Mouse (Mus musculus) kidney, postnatal 10 days (tissue): ENCODE results near the gene Tiam1.
A peak's percentile ranks its signal among the peaks of the same experiment; 100 is the strongest.

Experiments
- DNase-seq: peaks from one replicate; pipeline ENCODE4 v3.0.0; 2021; ENCODE audit warnings: mixed read lengths

The Tiam1 gene

GRCm38 (mm10) chr16:89773657-89774552 lies 369.7 kb downstream of the Tiam1 start:
- peak; percentile 91 for DNase-seq

- DNase-seq = no peak
Observed at GRCm38 (mm10) chr16:89765919-89766318, 377.6 kb downstream of the Tiam1 start.

DNA sequence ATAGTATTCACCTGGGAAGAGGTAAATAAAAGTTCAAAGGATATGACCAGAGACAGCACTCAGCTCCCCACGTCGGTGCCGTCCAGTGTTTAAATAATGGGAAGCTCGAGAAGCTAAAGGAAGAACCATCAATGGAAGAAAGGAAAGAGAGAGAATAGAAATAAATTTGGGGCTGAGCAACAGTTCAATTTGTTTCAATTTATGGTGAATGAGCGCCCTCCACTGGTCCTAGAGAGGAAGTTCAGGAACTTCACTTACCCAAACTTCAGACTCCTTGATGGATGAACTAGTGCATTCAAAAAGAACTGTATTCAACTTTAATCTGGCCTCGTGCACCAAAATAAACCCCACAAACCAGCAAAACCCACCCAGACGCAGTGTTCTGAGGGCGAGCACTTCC lies 378.1 kb downstream of the Tiam1 start:
- peak; percentile 33 for DNase-seq

DNA sequence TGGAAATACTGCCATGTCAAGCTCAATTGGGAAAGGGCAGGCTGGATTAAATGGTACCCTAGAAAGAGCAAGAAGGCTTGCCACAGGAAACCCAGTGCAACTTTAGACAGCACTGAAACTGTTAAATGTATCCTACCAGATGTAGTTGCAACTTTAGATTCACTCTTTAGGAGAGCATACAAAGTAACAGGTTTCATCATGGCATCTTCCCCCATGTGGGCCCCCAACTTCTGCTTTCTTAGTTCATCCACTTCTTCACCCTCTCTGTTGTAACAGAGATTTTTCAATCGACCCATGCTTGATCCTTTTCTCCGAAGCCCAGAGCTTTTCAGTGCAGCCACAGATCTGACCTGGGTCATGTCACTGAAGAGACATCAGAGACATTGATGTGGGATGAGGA lies 379.8 kb downstream of the Tiam1 start:
- DNase-seq = no peak

DNA sequence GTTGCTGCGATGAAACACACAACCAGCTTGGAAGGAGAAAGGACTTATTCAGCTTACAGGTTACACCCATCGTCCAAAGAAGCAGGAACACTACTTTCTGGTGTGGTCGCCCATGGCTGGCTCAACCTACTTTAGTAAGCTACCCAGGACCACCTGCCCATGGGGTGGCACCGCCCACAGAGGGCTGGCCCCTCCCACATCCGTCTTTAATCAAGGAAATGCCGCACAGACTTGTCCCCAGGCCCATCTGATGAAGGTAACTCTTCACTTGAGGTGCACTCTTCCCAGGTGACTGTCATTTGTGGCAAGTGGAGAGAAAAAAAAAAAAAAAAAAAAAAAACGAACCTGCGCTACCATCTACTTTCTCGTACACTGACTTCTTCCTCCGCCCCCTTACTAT lies 381.0 kb downstream of the Tiam1 start:
- DNase-seq = no peak

- DNase-seq = peak; percentile 15
Observed at GRCm38 (mm10) chr16:89762096-89762495, 381.5 kb downstream of the Tiam1 start.

GRCm38 (mm10) chr16:89757384-89757783 lies 386.2 kb downstream of the Tiam1 start:
- DNase-seq = no peak

GRCm38 (mm10) chr16:89754709-89755108 lies 388.9 kb downstream of the Tiam1 start:
- no peak for DNase-seq

- no peak for DNase-seq
Observed at GRCm38 (mm10) chr16:89747864-89748263, 395.7 kb downstream of the Tiam1 start.

DNA sequence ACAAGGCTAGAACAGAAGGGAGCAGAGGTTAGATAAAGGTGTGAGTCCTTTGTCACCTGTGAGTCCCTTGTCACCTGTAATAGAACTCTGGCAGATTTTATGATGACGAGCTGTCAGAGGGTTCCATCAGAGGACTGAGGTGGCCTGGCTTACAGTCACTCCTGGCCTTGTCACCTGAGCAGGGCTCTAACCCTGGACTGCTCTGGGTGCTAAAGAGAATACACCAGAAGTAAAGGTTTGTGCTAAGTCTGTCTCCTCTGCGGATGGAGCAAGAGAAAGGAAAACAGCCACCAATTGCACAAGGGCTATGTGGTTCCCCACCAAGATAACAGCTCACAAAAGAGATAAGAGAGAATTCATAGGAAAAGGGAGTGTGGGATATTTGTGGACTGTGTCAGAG lies 404.0 kb downstream of the Tiam1 start:
- no peak for DNase-seq

DNA sequence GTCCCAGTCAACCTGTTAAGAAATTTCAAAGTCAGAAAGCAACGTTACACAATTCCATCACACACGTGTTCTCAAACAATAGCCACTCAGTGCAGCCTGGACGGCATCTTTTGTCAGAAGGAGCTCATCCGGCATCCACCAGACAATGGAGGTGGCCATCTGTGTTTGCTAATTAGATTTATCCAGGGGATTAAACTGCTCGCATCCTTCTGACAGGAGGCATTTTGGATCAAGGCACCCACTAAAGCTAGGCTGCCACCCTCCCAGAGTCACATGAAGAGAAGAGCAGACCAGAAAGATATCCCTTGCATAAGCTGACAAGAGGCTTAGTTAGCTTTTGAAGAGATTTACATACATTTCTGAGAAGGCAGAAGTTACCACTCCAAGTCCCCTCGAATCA lies 404.6 kb downstream of the Tiam1 start:
- no peak for DNase-seq
